Mouse (Mus musculus) erythroblast, adult 5-6 weeks (primary cell): ENCODE measurements around the gene Sorbs2. TPM values are rescaled to one million over a fixed set of nuclear protein-coding genes. Genes with fewer than 3 reads are reported as not detected.
"Not testable (repeated sequence)": the region's sequence is repeated elsewhere in the genome, so short reads cannot be mapped to it uniquely, and the experiment has no call there.

Experiments used
- ATAC-seq: replicated peaks from 2 replicates; pipeline ENCODE4 v1.8.0; 2016; ENCODE audit warnings: moderate number of reproducible peaks, mild to moderate bottlenecking, moderate TSS enrichment, inconsistent platforms; ENCODE audit not compliant: poor library complexity, low FRiP score, severe bottlenecking
- total RNA-seq, 2 experiments: library from RNA; stranded (forward) in 1 of 2; stranded (reverse) in 1 of 2; fragments of 150-400 nt in 1 of 2; fragments of 200-764, 138-1000 nt in 1 of 2; gene quantifications; 2 replicates each; pipeline versions ENCODE4 v1.2.3 to v1.2.4; 2015 to 2017; ENCODE audit warnings: low replicate concordance in 2 of 2

Gene Sorbs2
- total RNA-seq, 2 experiments from 2014 or later: 0.09 TPM; not detected in 1

DNA sequence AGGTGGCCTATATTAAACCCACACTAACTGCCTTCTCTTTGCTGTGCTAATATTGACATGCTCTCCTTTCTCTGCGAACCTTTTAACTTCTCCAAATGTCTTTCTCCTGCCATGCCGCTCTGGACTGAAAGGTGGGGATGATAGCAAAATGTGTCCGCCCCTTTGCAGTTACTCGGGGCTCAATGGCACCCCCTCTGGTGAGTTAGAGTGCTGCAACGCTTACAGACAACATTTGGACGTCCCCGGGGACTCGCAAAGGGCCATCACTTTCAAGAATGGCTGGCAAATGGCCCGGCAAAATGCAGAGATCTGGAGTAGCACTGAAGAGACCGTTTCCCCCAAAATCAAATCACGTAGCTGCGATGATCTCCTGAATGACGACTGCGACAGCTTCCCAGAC lies 287.3 kb downstream of the Sorbs2 start:
- ATAC-seq: no peak

DNA sequence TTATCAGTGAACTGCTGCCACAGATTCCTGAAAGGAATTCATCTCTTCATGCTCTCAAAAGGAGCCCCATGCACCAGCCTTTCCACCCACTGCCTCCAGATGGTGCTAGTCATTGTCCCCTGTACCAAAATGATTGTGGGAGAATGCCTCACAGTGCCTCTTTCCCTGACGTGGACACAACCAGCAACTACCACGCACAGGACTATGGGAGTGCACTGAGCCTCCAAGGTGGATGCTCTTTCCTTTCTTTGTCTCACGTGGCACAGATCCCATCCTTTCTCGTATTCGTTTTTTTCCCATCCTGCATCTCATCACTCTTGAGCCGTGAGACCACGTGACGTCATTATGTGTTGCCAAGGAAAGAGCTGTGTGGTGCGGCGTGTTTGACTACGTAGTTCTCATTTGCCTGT lies 288.7 kb downstream of the Sorbs2 start:
- ATAC-seq: no peak

GRCm38 (mm10) chr8:45799517-45799916 lies 291.9 kb downstream of the Sorbs2 start:
- no peak for ATAC-seq

DNA sequence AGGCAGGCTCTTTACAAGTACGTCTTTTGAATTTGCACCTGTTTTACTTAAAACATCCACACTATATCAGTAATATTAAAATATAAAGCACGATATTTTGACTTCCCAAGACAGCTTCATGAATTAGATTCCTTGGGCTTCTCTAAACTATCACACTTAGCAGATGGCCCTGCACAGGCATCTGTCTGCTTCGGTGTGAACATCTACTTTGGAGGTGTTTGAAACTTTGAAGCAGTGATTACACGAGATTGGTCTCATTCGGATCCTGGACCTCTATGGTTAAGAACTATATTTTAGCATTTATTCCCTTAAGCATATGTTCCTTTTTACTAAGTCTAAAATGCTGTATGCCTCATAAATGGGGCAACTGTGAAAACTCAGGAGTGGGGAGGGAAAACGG lies 301.0 kb downstream of the Sorbs2 start:
- ATAC-seq: no peak

- ATAC-seq: no peak
Observed at GRCm38 (mm10) chr8:45816765-45817426, 309.3 kb downstream of the Sorbs2 start.

DNA sequence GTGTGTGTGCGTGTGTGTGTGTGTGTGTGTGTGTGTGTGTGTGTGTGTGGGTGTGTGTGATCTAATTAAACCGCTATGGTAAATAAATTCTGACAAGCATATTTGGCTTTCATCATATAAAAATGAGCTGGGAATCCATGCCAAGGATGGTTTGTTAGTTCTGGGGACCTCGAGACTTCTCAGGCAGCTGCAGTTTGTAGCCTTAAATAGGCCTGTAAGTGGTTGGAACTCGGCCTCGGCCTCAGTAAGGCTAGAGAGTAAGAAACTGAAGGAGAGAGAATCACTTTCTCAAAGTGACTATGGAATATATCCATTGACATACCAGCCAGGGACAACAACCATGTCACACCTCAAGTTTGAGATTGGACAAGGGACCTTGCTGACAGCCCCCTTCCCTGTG lies 314.1 kb downstream of the Sorbs2 start:
- ATAC-seq: no peak

DNA sequence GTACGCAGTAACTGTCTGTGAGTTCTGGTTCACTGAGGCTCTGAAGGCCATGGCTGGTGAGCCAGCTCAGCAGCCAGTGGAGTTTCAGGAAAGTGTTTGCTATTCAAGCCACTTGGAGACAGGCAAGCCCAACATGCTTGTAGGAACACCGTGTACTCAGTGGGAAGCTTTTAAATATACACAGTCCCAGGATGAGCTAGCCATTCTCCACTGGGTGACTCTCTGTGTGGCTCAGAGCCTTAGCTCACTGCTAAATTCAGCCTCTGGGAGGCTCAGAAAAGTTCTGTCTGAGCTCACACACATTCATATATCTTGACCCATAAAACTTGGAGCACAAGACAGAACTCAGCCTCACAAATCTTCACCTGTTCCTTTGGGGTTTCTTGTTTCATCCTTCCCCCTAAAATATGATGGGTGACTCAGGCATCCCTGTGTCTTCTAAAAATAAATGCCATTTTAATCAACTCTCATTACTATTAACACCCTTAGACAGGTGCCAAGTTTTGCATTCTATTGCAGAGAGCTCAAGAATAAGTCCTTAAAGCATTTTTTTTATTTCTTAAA lies 322.5 kb downstream of the Sorbs2 start:
- no peak for ATAC-seq

- no peak for ATAC-seq
Observed at GRCm38 (mm10) chr8:45833896-45834295, 326.3 kb downstream of the Sorbs2 start.

GRCm38 (mm10) chr8:45843306-45843705 lies 335.7 kb downstream of the Sorbs2 start:
- no peak for ATAC-seq

DNA sequence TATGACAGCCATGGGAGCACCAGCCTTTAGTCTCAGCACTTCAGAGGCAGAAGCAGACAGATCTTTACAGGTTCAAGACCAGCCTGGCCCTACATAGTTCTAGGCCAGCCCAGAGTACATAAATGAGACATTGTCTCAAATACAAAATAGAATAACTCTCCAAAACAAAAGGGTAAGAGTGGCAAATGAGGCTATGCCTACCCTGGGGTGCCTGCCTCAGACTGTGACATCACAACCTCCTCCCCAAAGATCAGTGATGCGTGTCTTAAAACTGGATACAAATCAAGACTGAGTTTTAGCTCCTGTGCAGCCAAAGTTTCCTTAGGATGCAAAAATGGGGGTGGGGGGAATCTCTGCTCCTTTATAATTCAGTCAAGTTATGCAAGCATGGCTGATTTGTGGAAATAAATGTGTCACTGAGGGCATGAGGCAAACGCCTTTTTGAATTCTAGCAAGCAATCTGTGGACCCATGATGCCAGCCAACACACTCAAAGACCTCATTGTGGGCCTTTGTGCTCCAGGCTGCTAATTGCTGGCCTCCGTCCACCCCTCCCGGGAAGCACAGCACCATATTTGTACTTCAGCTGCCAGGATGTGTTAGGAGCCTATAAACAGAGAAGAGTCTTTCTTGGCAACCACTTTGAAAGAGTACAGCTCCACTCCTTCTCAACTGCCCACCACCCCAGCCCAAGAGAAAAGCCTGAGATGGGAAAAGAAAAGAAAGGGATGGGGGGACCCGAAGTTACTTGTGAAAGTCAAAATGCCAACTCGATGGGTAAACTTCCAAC lies 336.7 kb downstream of the Sorbs2 start:
- ATAC-seq: no peak

DNA sequence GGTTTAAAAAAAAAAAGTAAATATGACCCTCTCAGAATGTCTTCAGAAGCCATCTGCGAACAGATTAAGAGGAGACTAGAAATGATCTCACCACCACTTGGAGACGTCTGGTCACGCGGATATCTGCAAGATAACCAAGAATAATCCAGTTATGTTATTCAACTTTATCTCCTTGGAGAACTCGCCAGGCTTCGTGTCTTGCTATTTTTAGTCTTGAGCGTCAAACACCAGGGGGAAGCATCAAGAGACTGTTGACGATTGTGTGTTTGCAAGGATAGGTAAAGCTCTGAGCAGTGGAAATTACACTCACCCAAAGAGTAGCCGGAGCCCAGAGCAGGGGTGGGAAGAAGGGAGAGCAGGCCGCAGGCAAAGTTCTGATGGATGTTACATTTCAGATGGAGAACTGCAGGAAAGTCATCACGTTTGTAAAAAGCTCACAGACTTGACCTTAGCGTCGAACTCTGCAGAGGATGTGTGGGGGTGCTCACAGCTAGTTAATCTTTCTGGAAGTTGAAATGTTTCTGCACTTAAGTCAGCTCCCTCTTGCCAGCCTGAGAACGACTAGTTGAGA lies 337.4 kb downstream of the Sorbs2 start:
- no peak for ATAC-seq

DNA sequence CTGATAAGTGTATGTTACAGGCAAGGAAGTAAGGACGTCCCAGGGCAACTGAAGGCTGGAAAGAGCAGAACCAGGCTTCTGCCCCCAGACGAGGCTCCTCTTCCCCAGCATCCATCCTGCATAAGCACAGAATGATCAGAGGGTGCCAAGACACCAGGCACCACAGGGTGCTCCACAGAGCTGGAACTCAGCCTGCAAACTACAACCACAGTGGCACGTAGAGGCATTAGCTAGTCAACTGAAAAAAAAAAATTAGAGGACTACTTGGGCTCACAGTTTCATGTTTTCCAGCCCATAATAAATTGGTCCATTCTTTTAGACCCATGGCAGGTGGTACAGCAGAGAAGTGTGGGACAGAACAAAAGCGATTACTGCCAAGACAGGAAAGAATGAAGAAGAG lies 338.3 kb downstream of the Sorbs2 start:
- ATAC-seq: no peak

DNA sequence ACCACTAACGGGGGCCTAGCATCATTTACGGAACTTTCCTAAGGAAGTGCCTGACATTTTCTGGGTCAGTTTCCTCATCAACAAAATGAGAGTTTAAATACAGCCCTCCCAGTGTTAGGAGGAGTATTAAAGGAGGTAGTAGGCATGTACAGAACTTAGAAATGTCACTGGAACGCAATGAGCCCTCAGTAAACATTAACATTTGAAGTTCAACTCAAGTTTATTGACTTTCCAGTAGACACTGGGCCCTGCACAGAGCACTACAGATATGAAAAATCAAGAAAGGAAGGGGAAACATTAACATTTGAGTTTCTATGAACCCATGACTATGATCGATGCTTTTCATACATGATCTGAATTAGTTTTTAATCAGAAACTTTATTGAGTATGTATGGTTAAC lies 347.5 kb downstream of the Sorbs2 start:
- ATAC-seq: no peak

GRCm38 (mm10) chr8:45857734-45858133 lies 350.1 kb downstream of the Sorbs2 start:
- no peak for ATAC-seq

DNA sequence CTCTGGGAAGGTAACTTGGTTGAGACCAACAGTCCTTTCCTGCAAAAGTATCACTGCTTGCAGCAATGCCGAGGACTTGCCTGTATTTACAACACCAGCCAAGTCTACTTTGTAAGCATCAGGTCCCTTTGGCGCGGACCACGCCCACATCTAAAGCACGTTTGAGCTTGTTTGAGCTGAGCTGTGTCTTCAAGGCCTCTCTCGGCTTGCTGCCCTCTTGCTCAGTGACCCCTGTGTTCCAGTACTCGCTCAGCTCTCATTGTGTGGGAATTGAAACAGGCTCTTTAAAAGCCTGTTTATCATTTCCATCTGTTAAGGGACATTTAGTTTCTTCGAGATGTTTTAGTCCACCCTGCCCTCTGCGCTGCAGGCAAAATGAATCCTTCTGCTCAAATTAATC lies 350.8 kb downstream of the Sorbs2 start:
- ATAC-seq: no peak

GRCm38 (mm10) chr8:45871587-45871986 lies 364.0 kb downstream of the Sorbs2 start:
- ATAC-seq: not testable (repeated sequence)

GRCm38 (mm10) chr8:45872077-45872476 lies 364.5 kb downstream of the Sorbs2 start:
- no peak for ATAC-seq

DNA sequence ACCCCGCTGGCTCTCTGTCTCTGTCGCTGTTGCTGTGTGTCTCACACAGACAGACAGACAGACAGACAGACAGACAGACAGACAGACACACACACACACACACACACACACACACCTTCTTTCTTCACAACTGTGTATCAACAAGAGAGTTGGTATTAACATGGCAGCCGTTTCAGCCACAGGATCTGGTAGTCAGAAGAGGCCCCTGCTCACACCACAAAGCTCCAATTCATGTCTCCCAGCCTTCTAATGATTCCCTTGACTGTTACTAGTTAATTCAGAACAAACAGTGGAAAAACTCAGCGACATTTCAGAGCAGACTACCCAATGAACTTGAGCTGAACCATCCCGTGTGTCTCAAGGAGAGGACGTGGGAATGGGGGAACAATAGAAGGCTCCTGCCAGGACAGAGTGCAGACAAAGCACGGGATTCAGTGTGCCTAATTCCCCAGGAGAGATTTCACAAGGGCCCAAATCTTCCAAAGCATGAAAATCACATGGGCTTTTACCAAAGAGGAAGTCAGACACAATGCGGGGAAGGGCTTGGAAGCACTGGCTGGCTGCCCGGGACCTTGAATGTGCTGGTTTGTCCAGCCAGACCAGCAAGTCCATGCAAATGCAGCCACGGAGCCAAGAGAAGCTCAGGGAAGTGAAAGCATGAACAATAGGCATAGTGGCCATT lies 367.5 kb downstream of the Sorbs2 start:
- no peak for ATAC-seq

DNA sequence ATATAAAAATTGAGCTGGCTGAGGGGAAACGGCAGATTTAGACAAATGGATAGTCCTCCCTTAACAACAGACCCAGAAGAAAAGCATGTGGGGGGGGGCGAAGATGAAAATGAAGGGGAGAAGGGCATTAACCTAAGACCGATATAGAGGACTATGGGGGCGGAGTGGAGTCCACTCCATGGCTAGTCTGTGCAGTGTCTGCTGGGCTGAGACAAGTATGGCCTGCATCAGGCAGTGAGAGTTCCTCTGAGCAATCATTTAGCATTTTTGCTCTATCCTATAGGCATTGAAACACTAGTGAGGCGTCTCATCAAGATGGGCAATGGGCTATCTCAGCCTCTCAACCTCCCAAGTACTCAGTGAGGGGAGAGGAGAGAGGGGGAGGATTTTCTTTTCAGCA lies 368.8 kb downstream of the Sorbs2 start:
- ATAC-seq: no peak
